Mouse (Mus musculus): ENCODE data around the gene Ciz1.

- TF ChIP-seq CTCF (IDR thresholded peaks at IDR 0.05; ENCODE audit: borderline replicate concordance, insufficient read depth, low read depth, low read length): peak; percentile 100
- no peak for TF ChIP-seq POLR2A (IDR thresholded peaks at IDR 0.05; ENCODE audit: borderline replicate concordance, insufficient read depth, low read length)
Observed at GRCm38 (mm10) chr2:32404663-32405062, 52.5 kb downstream of the Ciz1 start.
